Mouse (Mus musculus) right cerebral cortex, postnatal 36 days (tissue): ENCODE measurements around the gene Rgl2.
"Not testable (repeated sequence)": the region's sequence is repeated elsewhere in the genome, so short reads cannot be mapped to it uniquely, and the experiment has no call there.

Experiments
- DNase-seq, 2 experiments: peaks; one replicate each; pipeline ENCODE4 v3.0.0; 2022; ENCODE audit warnings: low spot score in 2 of 2, mixed read lengths in 1 of 2

The Rgl2 gene

DNA sequence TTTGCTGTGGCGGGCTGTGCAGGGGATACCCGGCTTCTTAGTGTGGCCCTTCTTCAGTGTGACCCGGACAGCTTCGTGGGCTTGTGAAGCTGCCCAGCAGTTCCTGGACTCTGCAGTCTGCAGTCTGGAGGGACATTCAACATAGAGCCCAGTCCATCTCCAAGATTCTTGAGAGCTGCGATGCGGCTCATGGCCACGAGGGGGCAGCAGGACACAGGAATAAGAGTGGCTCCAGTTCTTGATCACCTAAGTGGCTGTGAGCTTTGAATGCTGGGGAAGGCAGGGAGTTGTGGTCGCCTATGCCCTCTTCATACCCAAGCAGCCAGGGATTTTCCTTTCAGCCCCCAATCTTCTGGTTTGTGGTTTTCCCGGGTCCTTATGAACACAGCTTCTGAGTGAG is 39.1 kb downstream of the Rgl2 start:
- DNase-seq: peak in 1 of 2 experiments; percentile 58

GRCm38 (mm10) chr17:33968927-33969326 is 39.6 kb downstream of the Rgl2 start:
- no peak for DNase-seq

DNA sequence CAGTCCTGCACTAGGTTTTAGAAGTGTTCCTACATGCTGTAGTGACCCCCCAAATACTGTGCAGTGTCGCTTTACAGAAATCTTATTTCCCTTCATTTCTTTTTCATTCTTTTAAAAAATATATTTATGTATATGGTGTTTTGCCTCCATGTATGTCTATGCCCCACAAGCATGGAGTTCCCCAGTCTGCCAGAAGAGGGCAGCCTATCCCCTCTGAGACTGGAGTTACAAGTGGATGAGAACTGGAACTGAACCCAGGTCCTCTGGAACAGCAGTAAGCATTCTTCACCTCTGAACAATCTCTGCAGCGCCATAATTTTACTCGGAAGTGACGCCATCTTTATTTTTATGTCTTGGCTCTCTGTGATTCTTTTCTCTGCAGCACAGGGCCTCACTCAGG is 40.1 kb downstream of the Rgl2 start:
- no peak for DNase-seq

- no peak for DNase-seq
These were observed 43.3 kb downstream of the Rgl2 start for GRCm38 (mm10) chr17:33972691-33973090.

DNA sequence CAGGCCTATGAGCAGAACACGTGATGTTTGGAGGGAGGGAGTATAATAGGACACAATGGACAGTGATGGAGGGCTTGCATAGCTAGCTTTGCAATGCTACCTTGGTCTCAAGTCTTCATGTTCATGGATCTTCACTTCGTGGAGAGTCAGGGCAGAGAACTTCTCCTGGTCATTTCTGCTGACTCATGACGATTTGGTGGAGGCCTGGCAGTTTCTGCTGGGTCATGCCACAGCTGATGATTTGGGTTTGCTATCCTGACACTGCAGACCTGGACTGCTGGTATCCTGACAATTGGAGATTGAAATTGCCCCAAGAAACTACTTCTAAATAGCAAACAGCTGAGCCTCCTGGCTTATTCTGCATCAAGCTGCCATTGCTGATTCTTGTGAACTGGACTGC is 44.2 kb downstream of the Rgl2 start:
- DNase-seq: no peak

DNA sequence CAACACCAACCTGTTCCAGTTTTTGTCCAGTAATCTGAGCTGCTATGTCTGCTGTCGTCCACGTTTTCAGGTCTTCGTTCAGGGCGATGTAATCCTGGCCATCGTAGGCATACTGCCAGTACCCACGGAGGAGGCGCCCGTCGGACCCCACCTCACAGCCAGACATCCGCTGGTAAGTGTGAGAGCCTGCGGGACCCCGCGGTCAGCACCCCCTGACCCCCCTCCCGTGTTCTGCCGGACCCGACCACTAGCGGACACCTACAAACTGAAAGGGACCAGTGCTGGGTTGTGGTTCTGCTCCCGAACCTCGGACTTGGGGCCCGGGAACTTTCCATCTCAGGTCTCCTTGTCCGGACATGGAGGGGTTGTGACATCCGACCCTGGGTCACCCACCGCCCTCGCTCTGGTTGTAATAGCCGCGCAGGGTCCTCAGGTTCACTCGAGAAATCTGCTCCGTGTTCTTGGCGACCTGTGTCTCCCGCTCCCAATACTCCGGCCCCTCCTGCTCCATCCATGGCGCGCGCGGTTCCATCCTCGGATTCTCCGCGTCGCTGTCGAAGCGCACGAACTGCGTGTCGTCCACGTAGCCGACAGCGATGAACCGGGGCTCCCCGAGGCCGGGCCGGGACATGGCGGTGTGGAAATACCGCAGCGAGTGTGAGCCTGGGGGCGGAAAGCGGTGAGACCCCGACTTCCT is 48.7 kb downstream of the Rgl2 start:
- DNase-seq: no peak

- DNase-seq: peak in 1 of 2 experiments; percentile 44
These were observed 49.3 kb downstream of the Rgl2 start for GRCm38 (mm10) chr17:33978631-33979031.

GRCm38 (mm10) chr17:33979512-33980050 is 50.2 kb downstream of the Rgl2 start:
- DNase-seq: no peak

DNA sequence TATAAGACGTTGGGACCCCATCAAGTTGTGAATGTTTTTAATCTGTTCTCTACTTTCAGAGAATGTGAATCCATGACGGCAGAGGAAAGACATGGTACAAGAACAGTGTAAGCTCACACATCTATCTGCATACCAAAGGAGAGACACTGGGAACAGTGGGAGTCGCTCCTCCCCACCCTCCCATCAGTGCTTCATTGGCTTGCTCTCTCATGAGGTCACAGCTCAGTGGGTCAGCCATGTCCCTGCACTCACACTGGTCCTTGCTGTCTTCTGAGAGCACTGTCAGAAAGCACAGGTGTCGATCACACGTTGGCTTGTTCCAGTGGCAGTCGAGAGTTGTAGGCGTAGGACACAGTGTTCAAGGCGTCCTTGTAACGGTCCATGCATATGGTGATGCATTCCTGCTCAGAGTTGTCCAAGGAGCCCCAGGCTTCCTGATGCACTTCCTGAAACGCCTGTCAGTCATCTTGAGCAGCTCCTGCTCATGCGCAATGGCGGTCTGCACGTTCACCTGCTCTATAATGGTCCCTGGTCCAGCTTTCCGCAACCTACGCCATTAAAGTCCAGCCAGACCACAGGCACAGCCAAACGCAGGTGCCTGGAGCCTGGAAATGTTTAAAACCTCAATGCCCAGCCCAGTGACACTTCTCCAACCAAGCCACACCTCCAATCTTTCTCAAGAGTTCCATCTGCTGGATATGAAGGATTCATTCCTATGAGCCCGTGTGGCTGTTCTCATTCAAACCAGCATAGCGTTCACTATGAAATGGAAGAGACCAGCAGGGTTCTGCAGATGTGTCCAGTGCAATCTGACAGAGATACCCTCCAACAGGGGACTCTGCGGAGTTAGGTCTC is 51.1 kb downstream of the Rgl2 start:
- no peak for DNase-seq

GRCm38 (mm10) chr17:33981192-33981909 is 52.0 kb downstream of the Rgl2 start:
- peak; percentile 88 to 90 for DNase-seq

- not testable (repeated sequence) for DNase-seq
These were observed 52.8 kb downstream of the Rgl2 start for GRCm38 (mm10) chr17:33982136-33982535.
